Mouse (Mus musculus) bone marrow macrophage, adult 2 months (primary cell): ENCODE results near the gene Fpgs.

ENCODE experiments used
- CTCF ChIP-seq: IDR thresholded peaks from 2 replicates; pipeline ENCODE4 v1.5.1; 2012; ENCODE audit warnings: low read depth, mild to moderate bottlenecking, low read length, moderate library complexity
- POLR2A ChIP-seq: IDR thresholded peaks from 2 replicates; pipeline ENCODE4 v1.6.1; 2012; ENCODE audit warnings: mild to moderate bottlenecking, low read depth, low read length, borderline replicate concordance

GRCm38 (mm10) chr2:32751665-32752033 lies 47.7 kb upstream of the Fpgs start:
- no peak for TF ChIP-seq CTCF
- no peak for TF ChIP-seq POLR2A
